Mouse (Mus musculus) cerebellum, adult 9-10 months (tissue): ENCODE data around the gene Agtr2.
"Not testable (repeated sequence)": the region's sequence is repeated elsewhere in the genome, so short reads cannot be mapped to it uniquely, and the experiment has no call there.

Experiments used
- DNase-seq: peaks from one replicate; pipeline ENCODE4 v3.0.0; 2022

The Agtr2 gene

GRCm38 (mm10) chrX:21484414-21484813 is at the start of gene Agtr2:
Gene Agtr2, plus strand, starts transcription at chrX:21484544.
- no peak for DNase-seq

GRCm38 (mm10) chrX:21452519-21452918 is 31.8 kb upstream of the Agtr2 start:
- DNase-seq, result no peak

GRCm38 (mm10) chrX:21488111-21488510 is 3.8 kb downstream of the Agtr2 start:
- no peak for DNase-seq

- DNase-seq, result no peak
Observed at GRCm38 (mm10) chrX:21500242-21500641, 15.9 kb downstream of the Agtr2 start.

GRCm38 (mm10) chrX:21507333-21507732 is 23.0 kb downstream of the Agtr2 start:
- not testable (repeated sequence) for DNase-seq

GRCm38 (mm10) chrX:21522590-21522989 is 38.2 kb downstream of the Agtr2 start:
- DNase-seq, result no peak
